Mouse (Mus musculus) heart, adult 2 months (tissue): ENCODE results near the gene Prr30.

Source experiments
- CTCF ChIP-seq: fragments of 200-600 bp; IDR thresholded peaks from 2 replicates; pipeline ENCODE4 v1.8.1; 2022; ENCODE audit warnings: antibody characterized with exemption, mild to moderate bottlenecking, moderate library complexity
- POLR2A ChIP-seq: fragments of 200-500 bp; IDR thresholded peaks from 2 replicates; pipeline ENCODE4 v1.6.1; 2011; ENCODE audit warnings: mild to moderate bottlenecking, low read depth, low read length, control low read depth; ENCODE audit not compliant: insufficient read depth

DNA sequence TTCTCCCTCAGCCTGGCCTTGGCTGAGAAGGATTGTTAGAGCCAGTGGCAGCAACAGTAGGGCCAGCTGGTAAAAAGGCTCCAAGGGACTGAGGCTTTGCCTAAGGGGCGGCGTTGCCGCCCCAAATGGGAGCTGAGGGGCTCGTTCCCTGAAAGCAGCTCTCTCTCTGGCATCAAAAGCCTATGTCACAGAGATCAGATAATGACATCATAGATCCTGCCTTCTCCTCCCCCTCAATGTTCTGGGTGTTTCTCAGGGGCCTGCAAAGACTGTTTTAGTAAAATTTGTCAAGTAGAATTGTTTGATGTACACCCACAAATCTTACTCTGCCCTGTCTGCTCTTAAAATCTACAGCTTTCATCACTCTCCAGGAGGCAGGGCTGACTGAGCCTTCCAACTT lies at the start of gene Prr30:
- no peak for TF ChIP-seq POLR2A
- TF ChIP-seq CTCF, result no peak
